Mouse (Mus musculus): Measurements from ENCODE around the gene Kpna2. TPM values are rescaled to one million over a fixed set of nuclear protein-coding genes. Genes with fewer than 3 reads are reported as not detected.
"Not testable (repeated sequence)": the region's sequence is repeated elsewhere in the genome, so short reads cannot be mapped to it uniquely, and the experiment has no call there.

Kpna2 gene
- total RNA-seq, 2 experiments from 2014 or later = 42.4 to 47.1 TPM

DNA sequence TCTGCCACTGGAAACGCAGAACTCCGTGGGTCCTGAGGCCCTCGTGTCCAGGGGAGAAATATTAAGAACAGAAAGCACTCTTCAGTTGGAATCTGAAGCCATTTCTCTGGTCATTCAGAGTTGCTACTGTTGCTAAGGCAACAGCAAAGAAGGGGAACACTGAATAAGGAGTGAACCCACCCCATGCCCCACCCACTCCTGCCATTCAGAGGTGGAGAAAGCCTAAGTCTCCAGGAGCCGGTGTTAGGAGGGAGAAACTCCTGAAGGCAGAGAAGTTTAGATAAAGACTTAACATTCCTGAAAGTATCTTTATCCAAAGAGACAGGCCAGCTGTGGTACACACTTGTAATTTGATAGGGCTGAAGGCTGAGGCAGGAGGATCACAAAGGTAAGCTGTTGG lies 20.0 kb upstream of the Kpna2 start:
- no peak for DNase-seq (ENCODE audit: low spot score in 2 of 2)

- DNase-seq (ENCODE audit: low spot score in 2 of 2) = no peak
These were observed 19.3 kb upstream of the Kpna2 start for GRCm38 (mm10) chr11:107018606-107019005.

GRCm38 (mm10) chr11:107017339-107017886 lies 18.1 kb upstream of the Kpna2 start:
- DNase-seq (ENCODE audit: low spot score in 2 of 2) = no peak

DNA sequence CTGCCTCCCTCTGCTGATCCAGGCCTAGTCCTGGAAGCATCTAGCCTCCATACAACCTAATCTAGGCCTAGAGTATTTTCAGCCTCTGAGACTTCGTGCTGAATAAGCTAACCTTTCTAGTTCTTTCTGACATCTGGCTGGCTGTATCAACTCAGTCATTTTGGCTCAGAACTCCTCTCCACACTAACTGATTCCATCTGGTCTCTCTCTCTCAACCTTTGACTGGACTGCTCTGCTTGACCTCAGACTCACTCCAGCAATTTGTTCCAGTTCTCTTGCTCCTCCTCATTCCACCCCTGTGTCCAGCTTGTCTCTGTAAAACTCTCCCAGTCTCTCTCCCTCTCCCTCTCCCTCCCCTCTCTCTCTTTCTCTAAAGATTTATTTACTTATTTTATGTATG lies 17.6 kb upstream of the Kpna2 start:
- no peak for DNase-seq (ENCODE audit: low spot score in 2 of 2)

GRCm38 (mm10) chr11:107015535-107016187 lies 16.3 kb upstream of the Kpna2 start:
- not testable (repeated sequence) for DNase-seq (ENCODE audit: low spot score in 2 of 2)

- no peak for DNase-seq (ENCODE audit: low spot score in 2 of 2)
These were observed 15.4 kb upstream of the Kpna2 start for GRCm38 (mm10) chr11:107014597-107015309.

DNA sequence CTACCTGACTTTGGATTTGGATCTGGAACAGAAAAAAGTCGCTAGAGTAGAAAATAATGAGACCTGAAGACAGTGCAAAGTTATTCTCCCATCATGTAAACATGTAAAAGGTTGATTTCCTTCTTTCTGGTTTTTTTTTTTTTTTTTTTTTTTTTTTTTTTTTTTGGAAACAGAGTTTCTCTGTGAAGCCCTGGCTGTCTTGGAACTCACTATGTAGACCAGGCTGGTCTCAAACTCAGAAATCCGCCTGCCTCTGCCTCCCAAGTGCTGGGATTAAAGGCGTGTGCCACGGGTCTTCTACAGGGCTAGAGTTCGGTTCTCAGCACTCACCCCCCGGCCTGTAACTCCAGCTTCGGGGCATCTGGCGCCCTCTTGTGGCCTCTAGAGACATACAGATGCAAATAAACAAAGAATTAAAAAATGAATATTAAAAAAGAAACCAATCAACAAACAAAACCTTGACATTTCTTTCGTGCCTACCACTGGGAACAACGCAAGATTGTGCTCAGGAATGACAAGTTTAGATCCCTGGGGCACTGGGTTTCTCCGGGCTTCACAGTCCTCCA lies 14.8 kb upstream of the Kpna2 start:
- DNase-seq (ENCODE audit: low spot score in 2 of 2) = no peak

GRCm38 (mm10) chr11:107012324-107013017 lies 13.1 kb upstream of the Kpna2 start:
- DNase-seq (ENCODE audit: low spot score in 2 of 2) = peak; percentile 96 to 97

DNA sequence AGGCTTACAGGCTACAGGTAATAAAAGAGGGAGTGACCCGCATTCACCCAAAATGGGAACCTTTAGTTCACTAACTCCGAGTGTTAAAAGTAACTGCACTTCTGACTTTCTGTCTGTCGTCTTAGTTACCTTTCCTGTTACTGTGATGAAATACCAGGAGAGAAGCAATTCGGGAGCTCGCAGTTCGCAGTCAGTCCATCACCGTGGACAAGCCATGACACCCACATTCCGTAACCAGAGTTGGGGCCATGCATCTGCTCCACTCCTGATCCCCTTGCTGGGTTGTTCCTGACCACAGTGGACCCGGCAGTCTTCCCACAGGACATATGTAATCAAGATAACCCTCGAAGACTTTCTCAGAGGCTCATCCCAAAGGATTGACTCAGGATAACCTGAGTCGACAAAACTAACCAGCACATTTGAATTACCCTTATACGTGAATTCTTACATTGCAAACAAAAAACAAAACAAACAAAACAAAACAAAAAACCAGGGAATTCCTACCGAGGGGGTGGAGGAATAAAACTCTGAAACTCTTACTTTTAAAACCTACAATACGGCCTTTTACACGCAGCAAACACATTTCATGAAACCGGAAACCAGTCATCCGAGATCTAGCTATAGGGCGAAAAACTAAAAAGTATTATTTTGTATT lies 12.5 kb upstream of the Kpna2 start:
- DNase-seq (ENCODE audit: low spot score in 2 of 2) = no peak

DNA sequence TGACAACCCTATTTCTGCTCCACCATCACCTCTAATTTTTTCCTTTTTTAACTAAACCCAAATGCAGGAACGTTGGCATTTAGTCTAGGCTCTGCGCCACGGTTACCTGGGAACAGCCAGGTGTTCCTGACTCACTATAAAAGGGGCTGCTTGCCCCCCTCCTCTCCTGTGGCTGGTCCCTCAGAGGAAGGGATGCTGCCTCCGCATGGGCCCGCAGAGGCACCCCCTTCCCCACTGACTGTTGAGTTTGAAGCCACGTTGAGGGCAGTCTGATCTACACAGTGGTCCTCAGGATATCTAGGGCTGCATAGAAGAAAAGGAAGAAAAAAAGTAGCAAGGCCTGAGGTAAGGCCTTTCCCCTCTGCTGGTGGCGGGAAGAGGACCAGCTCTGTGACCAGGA lies 11.8 kb upstream of the Kpna2 start:
- no peak for DNase-seq (ENCODE audit: low spot score in 2 of 2)

DNA sequence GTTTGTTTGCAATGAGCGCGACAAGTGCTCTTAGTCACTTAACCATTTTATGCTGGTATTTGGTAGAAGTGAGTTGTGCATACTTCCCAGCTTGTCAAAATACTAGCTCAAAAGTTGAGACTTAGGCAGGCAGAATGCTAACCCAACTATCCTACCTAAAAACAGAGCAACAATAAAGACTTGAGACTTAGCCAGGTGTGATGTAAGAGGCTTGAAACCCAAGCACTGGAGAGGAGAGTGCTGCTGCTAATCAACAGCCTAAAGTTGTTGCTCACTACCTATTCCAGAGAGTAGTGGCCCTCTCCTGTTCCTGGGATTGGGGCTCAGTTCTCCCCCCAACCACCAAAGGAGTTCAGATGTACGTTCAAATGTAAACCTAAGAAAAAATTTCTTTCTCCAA lies 11.1 kb upstream of the Kpna2 start:
- no peak for DNase-seq (ENCODE audit: low spot score in 2 of 2)

GRCm38 (mm10) chr11:107005538-107005937 lies 6.2 kb upstream of the Kpna2 start:
- DNase-seq (ENCODE audit: low spot score in 2 of 2) = no peak

GRCm38 (mm10) chr11:107001760-107002675 lies 2.7 kb upstream of the Kpna2 start:
- no peak for DNase-seq (ENCODE audit: low spot score in 2 of 2)

GRCm38 (mm10) chr11:106999949-107000513 lies 690 bp upstream of the Kpna2 start:
- DNase-seq (ENCODE audit: low spot score in 2 of 2) = no peak

DNA sequence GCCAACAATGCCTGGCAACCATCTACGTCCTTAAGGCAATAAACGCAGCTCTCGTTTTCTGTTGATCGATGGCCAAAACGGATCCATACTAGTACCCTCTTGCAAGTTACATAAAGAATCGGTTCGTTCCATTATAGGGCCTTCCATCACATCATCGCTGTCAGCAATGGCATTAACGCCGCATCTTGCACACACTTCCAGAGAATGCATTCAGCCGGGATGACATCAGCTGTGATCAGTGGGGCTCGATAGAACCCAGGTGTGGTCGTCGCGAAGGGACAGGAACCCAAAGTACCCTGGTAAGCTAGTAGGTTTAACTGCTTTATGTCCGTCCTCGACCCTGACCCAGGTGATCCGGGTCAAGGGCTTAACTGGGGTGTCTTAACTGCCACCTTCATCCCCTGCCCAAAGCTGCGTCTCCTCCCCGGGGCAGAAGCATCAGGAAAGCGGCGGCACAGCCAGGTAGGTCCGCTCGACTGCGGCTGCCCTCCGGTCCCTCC lies 640 bp downstream of the Kpna2 start:
- DNase-seq (ENCODE audit: low spot score in 2 of 2) = no peak

GRCm38 (mm10) chr11:106997976-106998375 lies 1.4 kb downstream of the Kpna2 start:
- DNase-seq (ENCODE audit: low spot score in 2 of 2) = no peak

DNA sequence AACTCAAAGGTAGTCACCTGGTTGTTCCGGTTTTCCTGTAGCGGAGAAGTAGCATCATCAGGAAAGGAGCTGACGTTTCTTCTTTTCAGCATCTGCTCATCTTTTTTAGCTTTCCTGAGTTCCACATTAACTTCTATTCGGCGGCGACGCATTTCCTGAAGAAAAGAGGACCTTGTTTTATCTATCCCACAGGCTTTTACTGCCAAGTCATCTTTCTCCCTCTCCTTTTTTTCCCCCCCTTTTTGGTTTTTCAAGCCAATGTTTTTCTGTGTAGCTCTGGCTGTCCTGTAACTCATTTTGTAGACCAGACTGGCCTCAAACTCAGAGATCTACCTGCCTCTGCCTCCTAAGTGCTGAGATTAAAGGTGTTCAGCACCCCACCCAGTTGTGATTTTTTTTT lies 2.8 kb downstream of the Kpna2 start:
- not testable (repeated sequence) for DNase-seq (ENCODE audit: low spot score in 2 of 2)

DNA sequence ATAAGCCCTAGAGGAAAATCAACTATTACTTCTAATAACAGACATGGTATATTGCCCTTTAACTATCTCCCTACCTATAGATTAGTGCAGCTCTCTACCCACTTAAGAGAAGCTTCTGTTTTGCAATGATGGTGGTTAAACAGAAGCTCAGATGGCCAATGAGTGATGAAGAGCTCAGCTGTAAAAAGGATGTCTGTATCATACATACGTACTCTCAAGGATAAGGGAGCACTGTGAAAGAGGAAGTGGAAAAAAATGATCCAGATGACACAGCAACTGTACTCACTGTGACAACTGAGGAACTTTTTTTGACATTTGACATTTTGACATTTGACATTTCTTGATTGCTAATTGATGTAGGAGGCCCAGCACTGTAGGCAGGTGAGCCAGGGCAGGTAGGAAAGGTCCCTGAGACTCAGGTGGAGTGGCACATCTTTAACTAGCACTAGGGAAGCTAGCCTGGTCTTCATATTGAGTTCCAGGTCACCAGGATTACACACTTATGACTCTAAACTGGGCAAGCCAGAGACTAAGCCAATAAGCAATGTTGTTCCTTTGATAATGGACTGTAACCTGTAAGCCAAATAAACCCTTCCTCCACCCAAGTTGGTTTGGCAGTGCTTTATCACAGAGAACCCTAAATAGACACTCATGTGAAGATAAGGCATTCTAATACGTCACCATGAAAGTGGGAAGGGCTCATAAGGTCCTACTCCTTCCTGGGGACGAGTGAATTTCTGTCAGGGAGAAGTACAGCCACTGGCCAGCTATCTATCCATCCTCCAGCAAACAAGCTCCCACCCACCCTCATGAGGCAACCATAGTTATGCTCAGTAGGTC lies 4.9 kb downstream of the Kpna2 start:
- no peak for DNase-seq (ENCODE audit: low spot score in 2 of 2)

GRCm38 (mm10) chr11:106987384-106987783 lies 12.0 kb downstream of the Kpna2 start:
- no peak for DNase-seq (ENCODE audit: low spot score in 2 of 2)

Measured in gastrocnemius, postnatal 4 days (tissue).